Mouse (Mus musculus) brain, embryonic 14.5 days (tissue): ENCODE data around the gene Alb.

ENCODE experiments used
- CTCF ChIP-seq: fragments of 200-500 bp; IDR thresholded peaks from 2 replicates; pipeline ENCODE4 v1.5.1; 2012; ENCODE audit warnings: inconsistent platforms, mild to moderate bottlenecking, moderate library complexity, borderline replicate concordance; ENCODE audit not compliant: insufficient read depth, insufficient read length; ENCODE audit errors: extremely low read depth
- POLR2A ChIP-seq: fragments of 200-500 bp; IDR thresholded peaks from 2 replicates; pipeline ENCODE4 v1.6.1; 2012; ENCODE audit warnings: mild to moderate bottlenecking, inconsistent platforms, borderline replicate concordance; ENCODE audit not compliant: poor library complexity, insufficient read depth, insufficient read length, severe bottlenecking; ENCODE audit errors: extremely low read depth

DNA sequence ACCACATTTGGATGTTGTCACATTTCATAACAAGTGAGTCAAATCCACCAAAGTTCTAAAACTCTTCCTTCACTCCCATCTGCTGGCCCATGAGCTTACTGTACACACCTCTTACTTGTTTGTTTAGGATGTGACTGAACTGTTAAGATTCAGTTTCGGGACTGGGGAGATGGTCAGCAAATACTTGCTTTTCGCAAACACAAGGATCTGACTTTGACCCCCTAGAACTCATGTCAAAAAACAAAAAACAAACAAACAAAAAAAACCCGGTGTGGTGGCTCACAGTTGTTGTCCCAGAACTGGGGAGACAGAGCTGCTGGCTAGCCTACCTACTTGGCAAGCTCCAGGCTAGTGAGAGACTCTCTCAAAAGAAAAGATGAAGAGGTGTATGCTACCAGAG, 35.5 kb upstream of the Alb start:
- TF ChIP-seq POLR2A (no peak), CTCF (no peak)
